Mouse (Mus musculus): Measurements from ENCODE around the gene H2afy.

GRCm38 (mm10) chr13:56112980-56113379, 23.2 kb downstream of the H2afy start:
- TF ChIP-seq CTCF (IDR thresholded peaks at IDR 0.05; ENCODE audit: insufficient read depth, low read length) (no peak), POLR2A (IDR thresholded peaks at IDR 0.05; ENCODE audit: borderline replicate concordance, extremely low read depth, low read depth, low read length) (no peak)

All from lung, adult 2 months (tissue).